Mouse (Mus musculus) naive thymus-derived CD4-positive, alpha-beta T cell, adult 2 months (primary cell): ENCODE results near the gene 1700042G07Rik.

ENCODE experiments used
- DNase-seq: peaks from one replicate; pipeline ENCODE4 v3.0.0-alpha.2; 2011; ENCODE audit warnings: low read depth

The 1700042G07Rik gene

GRCm38 (mm10) chr4:116173072-116173471, at the start of gene 1700042G07Rik, which contains the start of gene Gm49337:
TSS of gene 1700042G07Rik (plus strand) at chr4:116173372.
TSS of gene Gm49337 (plus strand) at chr4:116173384.
- DNase-seq = no peak

- DNase-seq = peak; percentile 65
These were observed 49.3 kb upstream of the 1700042G07Rik start, which contains the start of the genes Rad54l and Pomgnt1 for GRCm38 (mm10) chr4:116123602-116124519. TSS of gene Rad54l (minus strand) at chr4:116123690. TSS of gene Pomgnt1 (plus strand) at chr4:116123840.

GRCm38 (mm10) chr4:116125803-116126386, 47.3 kb upstream of the 1700042G07Rik start:
- no peak for DNase-seq

GRCm38 (mm10) chr4:116127956-116128355, 45.2 kb upstream of the 1700042G07Rik start:
- no peak for DNase-seq

- no peak for DNase-seq
These were observed 40.0 kb upstream of the 1700042G07Rik start for GRCm38 (mm10) chr4:116133126-116133525.

- peak; percentile 59 for DNase-seq
These were observed 38.2 kb upstream of the 1700042G07Rik start for GRCm38 (mm10) chr4:116134990-116135389.

- DNase-seq = no peak
These were observed 35.7 kb upstream of the 1700042G07Rik start for GRCm38 (mm10) chr4:116137421-116137996.

GRCm38 (mm10) chr4:116140801-116141574, 32.2 kb upstream of the 1700042G07Rik start:
- no peak for DNase-seq

- no peak for DNase-seq
These were observed 31.4 kb upstream of the 1700042G07Rik start for GRCm38 (mm10) chr4:116141736-116142135.

GRCm38 (mm10) chr4:116142269-116142668, 30.9 kb upstream of the 1700042G07Rik start:
- DNase-seq = no peak

GRCm38 (mm10) chr4:116143317-116143811, 29.8 kb upstream of the 1700042G07Rik start:
- DNase-seq = no peak

- peak; percentile 50 for DNase-seq
These were observed 29.1 kb upstream of the 1700042G07Rik start for GRCm38 (mm10) chr4:116143891-116144717.

GRCm38 (mm10) chr4:116149812-116150155, 23.4 kb upstream of the 1700042G07Rik start:
- DNase-seq = no peak

GRCm38 (mm10) chr4:116150156-116150861, 22.9 kb upstream of the 1700042G07Rik start:
- peak; percentile 67 for DNase-seq

GRCm38 (mm10) chr4:116150862-116151221, 22.3 kb upstream of the 1700042G07Rik start:
- DNase-seq = no peak

- DNase-seq = no peak
These were observed 21.9 kb upstream of the 1700042G07Rik start, which contains the start of gene Lurap1 for GRCm38 (mm10) chr4:116151238-116151637. TSS of gene Lurap1 (minus strand) at chr4:116151338.

- DNase-seq = no peak
These were observed 20.5 kb upstream of the 1700042G07Rik start for GRCm38 (mm10) chr4:116152702-116153101.

- DNase-seq = no peak
These were observed 15.3 kb upstream of the 1700042G07Rik start for GRCm38 (mm10) chr4:116157882-116158281.

GRCm38 (mm10) chr4:116159912-116160311, 13.3 kb upstream of the 1700042G07Rik start:
- DNase-seq = peak; percentile 79

- DNase-seq = no peak
These were observed 12.4 kb upstream of the 1700042G07Rik start for GRCm38 (mm10) chr4:116160769-116161168.
